Mouse (Mus musculus) liver, adult 10 weeks (tissue): ENCODE measurements around the gene Olfr1163. TPM values are rescaled to one million over a fixed set of nuclear protein-coding genes. Genes with fewer than 3 reads are reported as not detected.

Source experiments
- polyA plus RNA-seq: library from polyadenylated mRNA; stranded (reverse); fragments of 350-450 nt; fragmentation: Illumina TruSeq; extraction: RNeasy Lipid Tissue Mini Kit (QIAGEN cat#74804); gene quantifications from one replicate; pipeline ENCODE4 v1.2.3, GENCODE M21; 2014; ENCODE audit warnings: low read depth, low replicate concordance

The Olfr1163 gene
- not detected for polyA plus RNA-seq

DNA sequence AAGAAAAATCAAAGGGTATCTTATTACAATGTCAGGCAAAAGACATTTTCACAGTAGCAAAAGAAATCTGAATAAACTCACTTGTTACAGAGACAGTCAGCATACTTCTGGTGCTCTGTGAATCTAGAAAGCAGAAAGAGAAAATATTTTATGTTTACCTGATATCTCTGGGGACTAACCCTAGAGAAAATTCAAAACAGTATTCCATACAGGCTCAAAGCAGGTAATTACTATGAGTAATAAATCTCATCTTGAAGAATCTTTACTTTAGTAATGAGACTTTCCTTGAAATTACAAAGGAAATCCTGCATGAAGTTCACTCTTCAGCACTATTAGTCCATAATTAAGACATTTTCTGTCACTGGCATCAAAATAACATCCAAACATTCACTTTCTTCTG lies at the start of gene Olfr1163:
Gene Olfr1163 (minus strand): TSS at position 101 of the 400 bp plus-strand sequence.

GRCm38 (mm10) chr2:88093866-88094265 lies 22.2 kb upstream of the Olfr1163 start, which contains the start of gene Olfr1164:
TSS of gene Olfr1164 (minus strand) at chr2:88093966.

DNA sequence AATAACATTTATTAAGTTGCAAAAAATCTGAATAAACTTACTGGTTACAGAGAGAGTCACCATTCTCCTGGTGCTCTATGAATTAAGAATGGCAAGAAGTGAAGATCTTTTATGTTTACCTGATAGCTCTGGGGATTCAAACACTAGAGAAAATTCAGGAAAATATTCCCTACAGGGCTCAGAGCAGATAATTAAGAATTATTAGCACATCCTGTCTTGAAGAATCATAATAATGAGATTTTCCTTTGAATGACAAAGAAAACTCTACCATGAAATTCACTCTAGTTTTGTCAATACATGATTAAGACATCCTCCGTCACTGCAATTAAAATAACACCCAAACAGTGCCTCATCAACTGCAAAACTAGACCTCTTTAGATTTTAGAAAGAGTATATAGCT lies 20.6 kb downstream of the Olfr1163 start, which contains the start of gene Olfr1162:
Gene Olfr1162 (minus strand): TSS at position 101 of the 400 bp plus-strand sequence.

DNA sequence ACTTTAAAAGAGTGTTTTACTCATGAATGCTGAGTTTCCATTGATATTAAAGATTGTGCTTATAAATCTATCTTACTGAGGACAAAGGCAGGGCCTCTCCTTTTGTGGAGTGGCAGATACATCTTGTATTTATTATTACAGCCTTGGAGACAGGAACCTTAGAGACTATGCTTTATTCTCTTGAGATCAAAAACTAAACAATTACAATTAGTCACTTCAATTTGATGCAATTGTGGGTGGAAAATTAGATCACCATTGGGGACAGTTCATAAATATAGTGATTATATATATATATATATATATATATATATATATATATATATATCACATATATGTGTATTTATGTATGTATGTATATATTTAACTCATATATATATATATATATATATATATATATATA lies 34.0 kb downstream of the Olfr1163 start, which contains the start of gene Olfr73:
Gene Olfr73 (minus strand): TSS at position 101 of the 400 bp plus-strand sequence.

GRCm38 (mm10) chr2:88022474-88022873 lies 49.2 kb downstream of the Olfr1163 start, which contains the start of gene Olfr1161:
TSS of gene Olfr1161 (plus strand) at chr2:88022774.

Other genes starting within 250 kb of the Olfr1163 start
- not detected for gene Olfr1148, start 241.3 kb downstream of the Olfr1163 start, polyA plus RNA-seq
- not detected for gene Olfr1150-ps1, start 227.8 kb downstream of the Olfr1163 start, polyA plus RNA-seq
- gene Olfr1151, start 216.0 kb downstream of the Olfr1163 start, polyA plus RNA-seq, result not detected
- gene Olfr1152, start 205.3 kb downstream of the Olfr1163 start, polyA plus RNA-seq, result not detected
- not detected for gene Olfr1153, start 176.9 kb downstream of the Olfr1163 start, polyA plus RNA-seq
- not detected for gene Olfr1154, start 166.7 kb downstream of the Olfr1163 start, polyA plus RNA-seq
- gene Olfr1155, start 126.7 kb downstream of the Olfr1163 start, polyA plus RNA-seq, result not detected
- not detected for gene Olfr1156, start 118.7 kb downstream of the Olfr1163 start, polyA plus RNA-seq
- not detected for gene Olfr1157, start 103.5 kb downstream of the Olfr1163 start, polyA plus RNA-seq
- not detected for gene Olfr74, start 97.2 kb downstream of the Olfr1163 start, polyA plus RNA-seq
- not detected for gene Olfr1158, start 81.7 kb downstream of the Olfr1163 start, polyA plus RNA-seq
- not detected for gene Olfr1160, start 63.6 kb downstream of the Olfr1163 start, polyA plus RNA-seq
- not detected for gene Olfr1161, start 49.1 kb downstream of the Olfr1163 start, polyA plus RNA-seq
- not detected for gene Olfr73, start 34.1 kb downstream of the Olfr1163 start, polyA plus RNA-seq
- gene Olfr1162, start 20.7 kb downstream of the Olfr1163 start, polyA plus RNA-seq, result not detected
- gene Olfr1164, start 22.1 kb upstream of the Olfr1163 start, polyA plus RNA-seq, result not detected
- gene Olfr1166, start 56.4 kb upstream of the Olfr1163 start, polyA plus RNA-seq, result not detected
- gene Olfr1167, start 83.4 kb upstream of the Olfr1163 start, polyA plus RNA-seq, result not detected
- not detected for gene Olfr1168, start 110.0 kb upstream of the Olfr1163 start, polyA plus RNA-seq
- gene Olfr1170, start 156.5 kb upstream of the Olfr1163 start, polyA plus RNA-seq, result not detected
- not detected for gene Olfr1173, start 208.0 kb upstream of the Olfr1163 start, polyA plus RNA-seq
- not detected for gene Olfr1174-ps, start 243.3 kb upstream of the Olfr1163 start, polyA plus RNA-seq